Mouse (Mus musculus) liver, postnatal 0 days (tissue): ENCODE results near the gene Dapk3.

Experiments used
- CTCF ChIP-seq: sonication (generic); IDR thresholded peaks from 2 replicates; pipeline ENCODE4 v1.5.1; 2016; ENCODE audit warnings: antibody characterized with exemption, low read depth
- EP300 ChIP-seq: IDR thresholded peaks from 2 replicates; pipeline ENCODE4 v1.6.1; 2016; ENCODE audit warnings: antibody characterized with exemption, low read depth, mild to moderate bottlenecking

GRCm38 (mm10) chr10:81187161-81187560 is 4.4 kb downstream of the Dapk3 start:
- TF ChIP-seq CTCF, result no peak
- TF ChIP-seq EP300, result no peak
